Mouse (Mus musculus) midbrain, embryonic 11.5 days (tissue): Measurements from ENCODE around the gene Lmnb2. TPM values are rescaled to one million over a fixed set of nuclear protein-coding genes. Genes with fewer than 3 reads are reported as not detected.

ENCODE experiments used
- polyA plus RNA-seq: library from polyadenylated mRNA; unstranded; fragments of >200 nt; fragmentation: Nextera tagmentation; extraction: Ambion mirVana; gene quantifications from 2 replicates; pipeline ENCODE4 v1.2.1, GENCODE M21; 2014

Gene Lmnb2
- polyA plus RNA-seq, 1 experiment from 2014 or later: 19.7 TPM

Other genes starting within 250 kb of the Lmnb2 start
- gene Mknk2, start 240.1 kb downstream of the Lmnb2 start, polyA plus RNA-seq: 42.0 and 49.4 TPM in 2 replicates
- 50.2 and 52.7 TPM in 2 replicates for gene Mob3a, start 216.3 kb downstream of the Lmnb2 start, polyA plus RNA-seq
- 6.7 and 6.9 TPM in 2 replicates for gene Izumo4, start 216.1 kb downstream of the Lmnb2 start, polyA plus RNA-seq
- 63.2 and 68.4 TPM in 2 replicates for gene Ap3d1, start 176.0 kb downstream of the Lmnb2 start, polyA plus RNA-seq
- 15.4 and 18.8 TPM in 2 replicates for gene Dot1l, start 163.0 kb downstream of the Lmnb2 start, polyA plus RNA-seq
- gene Sf3a2, start 120.0 kb downstream of the Lmnb2 start, polyA plus RNA-seq: 92.2 and 104 TPM in 2 replicates
- 138 and 151 TPM in 2 replicates for gene Plekhj1, start 119.6 kb downstream of the Lmnb2 start, polyA plus RNA-seq
- not detected in 2 replicates for gene Amh, start 113.0 kb downstream of the Lmnb2 start, polyA plus RNA-seq
- gene Jsrp1, start 104.7 kb downstream of the Lmnb2 start, polyA plus RNA-seq: 0.38 and 0.80 TPM in 2 replicates
- gene Oaz1, start 91.6 kb downstream of the Lmnb2 start, polyA plus RNA-seq: 1,723 and 1,824 TPM in 2 replicates
- 0.23 and 0.55 TPM in 2 replicates for gene Lingo3, start 74.2 kb downstream of the Lmnb2 start, polyA plus RNA-seq
- gene Lsm7, start 63.0 kb downstream of the Lmnb2 start, polyA plus RNA-seq: 248 and 290 TPM in 2 replicates
- 19.7 and 24.0 TPM in 2 replicates for gene Sppl2b, start 63.0 kb downstream of the Lmnb2 start, polyA plus RNA-seq
- gene Tmprss9, start 46.4 kb downstream of the Lmnb2 start, polyA plus RNA-seq: not detected in 2 replicates
- gene Timm13, start 17.3 kb downstream of the Lmnb2 start, polyA plus RNA-seq: 321 and 347 TPM in 2 replicates
- 10.1 and 11.3 TPM in 2 replicates for gene Gadd45b, start 11.8 kb upstream of the Lmnb2 start, polyA plus RNA-seq
- gene Gng7, start 96.7 kb upstream of the Lmnb2 start, polyA plus RNA-seq: 6.6 and 7.0 TPM in 2 replicates
- gene Diras1, start 107.4 kb upstream of the Lmnb2 start, polyA plus RNA-seq: 3.1 and 3.3 TPM in 2 replicates
- 9.1 and 10.1 TPM in 2 replicates for gene Slc39a3, start 119.2 kb upstream of the Lmnb2 start, polyA plus RNA-seq
- 200 and 232 TPM in 2 replicates for gene Sgta, start 141.9 kb upstream of the Lmnb2 start, polyA plus RNA-seq
- gene Thop1, start 151.8 kb upstream of the Lmnb2 start, polyA plus RNA-seq: 44.1 and 51.4 TPM in 2 replicates
- 0.08 and 0.34 TPM in 2 replicates for gene Creb3l3, start 180.6 kb upstream of the Lmnb2 start, polyA plus RNA-seq
- gene Map2k2, start 187.7 kb upstream of the Lmnb2 start, polyA plus RNA-seq: 189 and 210 TPM in 2 replicates
- 5.3 and 5.6 TPM in 2 replicates for gene Zbtb7a, start 217.0 kb upstream of the Lmnb2 start, polyA plus RNA-seq
- gene Pias4, start 249.7 kb upstream of the Lmnb2 start, polyA plus RNA-seq: 42.1 and 46.5 TPM in 2 replicates